Mouse (Mus musculus) bone marrow, adult 2 months (tissue): ENCODE data around the gene Susd6.

ENCODE experiments used
- CTCF ChIP-seq: fragments of 200-500 bp; IDR thresholded peaks from 2 replicates; pipeline ENCODE4 v1.5.1; 2011; ENCODE audit warnings: low read length, control low read depth; ENCODE audit not compliant: control insufficient read depth, insufficient read depth
- POLR2A ChIP-seq: fragments of 200-500 bp; IDR thresholded peaks from 2 replicates; pipeline ENCODE4 v1.6.1; 2011; ENCODE audit warnings: low read depth, mild to moderate bottlenecking, control low read depth, low read length, borderline replicate concordance; ENCODE audit not compliant: control insufficient read depth

- no peak for TF ChIP-seq CTCF
- TF ChIP-seq POLR2A, result no peak
These were observed 23.1 kb downstream of the Susd6 start for GRCm38 (mm10) chr12:80813456-80813855.
